Mouse (Mus musculus): ENCODE results near the gene Arhgef18. TPM values are rescaled to one million over a fixed set of nuclear protein-coding genes. Genes with fewer than 3 reads are reported as not detected.
A peak's percentile ranks its signal among the peaks of the same experiment; 100 is the strongest.

Arhgef18 gene
- polyA plus RNA-seq, 1 experiment, result 68.7 TPM

GRCm38 (mm10) chr8:3467886-3468545, 75.2 kb downstream of the Arhgef18 start:
- H3K4me1 ChIP-seq (ENCODE audit: control insufficient read depth, insufficient read depth, low read length), result peaks cover 2% of the 10 kb centered on the region; the same call in 1 of the 2 replicates
- WGBS, result 52% methylated on average over 9 of the region's 9 CpGs
- DNase-seq, result no peak
- TF ChIP-seq POLR2A (IDR thresholded peaks at IDR 0.05; ENCODE audit: borderline replicate concordance, extremely low read depth, low read depth, low read length), result no peak
- TF ChIP-seq CTCF (IDR thresholded peaks at IDR 0.05; ENCODE audit: insufficient read depth, low read length), result no peak
- peak overlapping the region; percentile 65 for H3K4me3 ChIP-seq (replicated peaks; ENCODE audit: extremely low read depth, low read depth, low read length)

DNA sequence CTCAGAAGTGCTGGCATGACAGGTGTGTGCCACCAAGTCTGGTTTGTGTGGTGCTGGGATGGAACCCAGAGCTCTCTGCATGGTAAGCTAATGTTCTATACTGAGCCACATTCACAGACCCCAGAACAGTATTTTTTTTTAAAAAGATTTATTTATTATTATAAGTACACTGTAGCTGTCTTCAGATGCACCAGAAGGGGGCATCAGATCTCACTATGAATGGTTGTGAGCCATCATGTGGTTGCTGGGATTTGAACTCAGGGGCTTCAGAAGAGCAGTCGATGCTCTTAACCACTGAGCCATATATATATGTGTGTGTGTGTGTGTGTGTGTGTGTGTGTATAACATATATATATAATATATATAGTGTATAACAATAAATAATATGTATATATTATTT, 76.0 kb downstream of the Arhgef18 start:
- H3K4me3 ChIP-seq (replicated peaks; ENCODE audit: extremely low read depth, low read depth, low read length), result no peak overlapping the region
- H3K4me1 ChIP-seq (ENCODE audit: control insufficient read depth, insufficient read depth, low read length), result peaks cover 2% of the 10 kb centered on the region; the same call in 1 of the 2 replicates
- DNase-seq, result no peak
- TF ChIP-seq CTCF (IDR thresholded peaks at IDR 0.05; ENCODE audit: insufficient read depth, low read length) (no peak), POLR2A (IDR thresholded peaks at IDR 0.05; ENCODE audit: borderline replicate concordance, extremely low read depth, low read depth, low read length) (no peak)
- 94% methylated on average over 1 of the region's 1 CpGs for WGBS

DNA sequence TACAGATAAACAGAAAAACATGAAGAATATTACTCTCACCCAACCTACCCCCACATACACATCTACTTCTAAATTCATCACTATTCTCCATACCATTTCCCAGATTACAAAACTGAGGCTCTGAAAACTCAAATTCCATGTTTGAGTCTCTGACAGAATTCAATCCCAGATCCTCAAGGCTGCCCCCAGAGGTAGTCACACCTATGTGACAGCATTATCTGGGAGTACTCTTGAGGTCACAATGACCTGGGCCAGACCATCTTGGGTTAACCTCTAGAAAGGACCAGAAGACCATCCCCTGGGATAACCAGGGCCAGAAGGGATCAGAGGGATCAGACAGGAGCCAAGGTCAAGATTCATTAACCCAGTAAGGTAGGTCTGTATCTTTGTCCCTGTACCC, 77.8 kb downstream of the Arhgef18 start, which contains the start of gene Tex45:
TSS of gene Tex45 (plus strand) at position 301 of the 400 bp plus-strand sequence.
- H3K4me3 ChIP-seq (replicated peaks; ENCODE audit: extremely low read depth, low read depth, low read length), result no peak within 1 kb of the TSS
- TF ChIP-seq POLR2A (IDR thresholded peaks at IDR 0.05; ENCODE audit: borderline replicate concordance, extremely low read depth, low read depth, low read length), result no peak
- DNase-seq, result no peak

DNA sequence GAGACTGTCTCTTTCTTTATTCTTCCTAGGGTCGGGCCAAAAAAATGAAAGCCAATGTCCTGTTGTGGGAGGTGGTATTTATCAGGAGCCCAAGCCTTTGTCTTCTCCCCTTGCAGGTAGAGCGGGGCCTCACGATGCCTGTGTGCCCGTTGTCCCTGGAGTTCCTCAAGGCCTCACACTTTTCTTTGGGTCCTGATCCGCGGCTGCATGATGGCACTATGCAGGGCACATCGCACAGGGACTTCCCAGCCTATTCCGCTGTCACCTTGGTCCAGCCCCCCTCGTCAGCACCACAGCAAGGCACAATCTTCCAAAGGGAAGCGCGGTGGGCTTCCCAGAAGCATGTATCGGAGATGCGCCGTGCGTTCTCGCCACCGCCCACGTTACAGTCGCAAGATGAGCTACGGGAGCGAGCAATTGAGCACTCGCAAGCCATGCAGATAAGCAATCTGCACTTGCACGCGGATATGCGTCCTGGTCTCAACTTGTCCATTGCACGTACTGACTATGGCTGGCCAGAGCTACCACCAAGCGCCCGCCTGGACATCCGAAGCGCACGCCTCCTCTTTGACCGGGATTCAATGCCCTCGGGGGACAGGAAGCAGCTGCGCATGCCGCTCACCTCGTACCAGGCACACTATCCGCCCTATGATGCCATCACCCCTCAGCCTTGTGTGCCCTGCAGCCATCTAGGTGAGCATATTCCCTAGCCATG, 83.1 kb downstream of the Arhgef18 start:
- TF ChIP-seq CTCF (IDR thresholded peaks at IDR 0.05; ENCODE audit: insufficient read depth, low read length) (no peak), POLR2A (IDR thresholded peaks at IDR 0.05; ENCODE audit: borderline replicate concordance, extremely low read depth, low read depth, low read length) (no peak)
- H3K4me3 ChIP-seq (replicated peaks; ENCODE audit: extremely low read depth, low read depth, low read length), result peak overlapping the region; percentile 4
- no peak for DNase-seq
- WGBS, result 41% methylated on average over 37 of the region's 37 CpGs
- H3K4me1 ChIP-seq (ENCODE audit: control insufficient read depth, insufficient read depth, low read length), result peaks cover 2% of the 10 kb centered on the region; the same call in 1 of the 2 replicates

More for the DNA sequence above, 77.8 kb downstream of the Arhgef18 start, which contains the start of gene Tex45:
- peaks cover 2% of the 10 kb centered on the region; the same call in 1 of the 2 replicates for H3K4me1 ChIP-seq (ENCODE audit: control insufficient read depth, insufficient read depth, low read length)

GRCm38 (mm10) chr8:3480221-3480785, 87.5 kb downstream of the Arhgef18 start:
- 45% methylated on average over 4 of the region's 4 CpGs for WGBS
- peaks cover 2% of the 10 kb centered on the region; the same call in 1 of the 2 replicates for H3K4me1 ChIP-seq (ENCODE audit: control insufficient read depth, insufficient read depth, low read length)
- no peak for TF ChIP-seq CTCF (IDR thresholded peaks at IDR 0.05; ENCODE audit: insufficient read depth, low read length)
- no peak for TF ChIP-seq POLR2A (IDR thresholded peaks at IDR 0.05; ENCODE audit: borderline replicate concordance, extremely low read depth, low read depth, low read length)
- DNase-seq, result no peak
- no peak overlapping the region for H3K4me3 ChIP-seq (replicated peaks; ENCODE audit: extremely low read depth, low read depth, low read length)

DNA sequence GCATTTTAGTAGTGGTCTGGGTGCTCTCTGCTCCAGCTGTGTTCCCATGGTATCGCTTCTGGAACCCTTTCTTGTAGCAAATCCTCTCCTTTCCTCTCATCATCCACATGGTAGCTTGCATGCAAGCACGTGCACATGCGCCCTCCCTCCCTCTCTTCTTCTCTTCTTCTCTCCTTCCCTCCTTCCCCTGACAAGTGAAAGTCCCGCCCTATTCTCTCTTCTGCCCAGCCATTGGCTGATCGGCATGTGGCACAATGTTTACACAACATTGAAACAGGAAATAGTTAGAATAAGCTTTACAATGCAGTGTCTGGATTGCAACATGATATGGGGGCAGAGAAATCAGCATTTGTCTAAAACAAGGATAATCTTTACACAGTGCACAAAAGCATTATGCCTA, 88.8 kb downstream of the Arhgef18 start:
- H3K4me3 ChIP-seq (replicated peaks; ENCODE audit: extremely low read depth, low read depth, low read length), result peak overlapping the region; percentile 36
- TF ChIP-seq CTCF (IDR thresholded peaks at IDR 0.05; ENCODE audit: insufficient read depth, low read length) (no peak), POLR2A (IDR thresholded peaks at IDR 0.05; ENCODE audit: borderline replicate concordance, extremely low read depth, low read depth, low read length) (no peak)
- WGBS, result 47% methylated on average over 5 of the region's 5 CpGs
- H3K4me1 ChIP-seq (ENCODE audit: control insufficient read depth, insufficient read depth, low read length), result no peaks in the 10 kb centered on the region
- no peak for DNase-seq

DNA sequence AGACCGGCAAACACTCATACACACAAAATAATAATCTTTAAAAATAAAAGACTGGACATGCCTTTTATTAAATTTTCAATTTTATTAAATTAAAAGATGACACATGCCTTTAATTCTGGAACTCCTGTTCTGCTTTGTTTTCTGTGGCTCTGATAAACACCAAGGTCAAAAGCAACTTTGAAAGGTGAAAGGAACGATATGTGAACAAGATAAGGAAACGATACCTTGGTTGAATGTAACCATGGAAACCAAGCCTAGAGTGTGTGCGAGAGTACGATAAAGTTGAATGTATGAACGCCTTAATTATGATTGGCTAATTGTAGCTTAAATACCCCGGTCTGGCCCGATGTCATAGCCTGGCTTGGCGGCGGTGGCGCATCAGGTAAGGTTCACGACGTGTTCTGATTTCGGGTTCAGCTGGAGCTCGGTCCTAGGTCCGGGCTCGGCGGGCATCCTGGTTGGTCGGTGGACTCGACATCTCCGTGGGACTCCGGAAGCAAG, 89.5 kb downstream of the Arhgef18 start:
- DNase-seq, result no peak
- WGBS, result 82% methylated on average over 22 of the region's 22 CpGs
- H3K4me3 ChIP-seq (replicated peaks; ENCODE audit: extremely low read depth, low read depth, low read length), result no peak overlapping the region
- H3K4me1 ChIP-seq (ENCODE audit: control insufficient read depth, insufficient read depth, low read length), result no peaks in the 10 kb centered on the region
- TF ChIP-seq CTCF (IDR thresholded peaks at IDR 0.05; ENCODE audit: insufficient read depth, low read length) (no peak), POLR2A (IDR thresholded peaks at IDR 0.05; ENCODE audit: borderline replicate concordance, extremely low read depth, low read depth, low read length) (no peak)

DNA sequence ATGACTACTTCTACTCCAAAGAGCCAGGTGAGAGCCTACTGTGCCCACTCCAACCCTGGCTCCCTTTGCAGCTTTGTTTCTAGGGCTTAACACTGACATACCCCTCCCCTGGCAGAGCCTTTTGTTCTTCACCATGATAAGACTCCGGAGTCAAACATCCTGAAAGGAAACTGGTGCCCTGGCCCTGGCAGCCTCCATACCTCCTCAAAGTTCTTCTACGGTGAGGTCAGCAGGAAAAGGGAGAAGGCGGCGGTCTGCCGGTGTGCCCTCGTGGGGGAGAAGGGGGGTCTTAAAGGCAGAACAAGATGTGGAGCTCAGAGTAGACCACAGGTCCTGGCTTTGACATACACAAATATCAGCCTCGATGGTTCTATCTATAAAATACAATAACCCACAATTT, 90.7 kb downstream of the Arhgef18 start:
- WGBS, result 39% methylated on average over 7 of the region's 7 CpGs
- no peak for DNase-seq
- H3K4me1 ChIP-seq (ENCODE audit: control insufficient read depth, insufficient read depth, low read length), result no peaks in the 10 kb centered on the region
- TF ChIP-seq CTCF (IDR thresholded peaks at IDR 0.05; ENCODE audit: insufficient read depth, low read length) (no peak), POLR2A (IDR thresholded peaks at IDR 0.05; ENCODE audit: borderline replicate concordance, extremely low read depth, low read depth, low read length) (no peak)
- no peak overlapping the region for H3K4me3 ChIP-seq (replicated peaks; ENCODE audit: extremely low read depth, low read depth, low read length)

- TF ChIP-seq POLR2A (IDR thresholded peaks at IDR 0.05; ENCODE audit: borderline replicate concordance, extremely low read depth, low read depth, low read length) (no peak), CTCF (IDR thresholded peaks at IDR 0.05; ENCODE audit: insufficient read depth, low read length) (no peak)
- Histone ChIP-seq H3K4me1 (ENCODE audit: control insufficient read depth, insufficient read depth, low read length) (no peaks in the 10 kb centered on the region), H3K4me3 (replicated peaks; ENCODE audit: extremely low read depth, low read depth, low read length) (no peak overlapping the region)
- WGBS, result 36% methylated on average over 5 of the region's 5 CpGs
- no peak for DNase-seq
These were observed 92.4 kb downstream of the Arhgef18 start for GRCm38 (mm10) chr8:3485192-3485591.
